Mouse (Mus musculus): ENCODE data around the gene Tctn3.

DNA sequence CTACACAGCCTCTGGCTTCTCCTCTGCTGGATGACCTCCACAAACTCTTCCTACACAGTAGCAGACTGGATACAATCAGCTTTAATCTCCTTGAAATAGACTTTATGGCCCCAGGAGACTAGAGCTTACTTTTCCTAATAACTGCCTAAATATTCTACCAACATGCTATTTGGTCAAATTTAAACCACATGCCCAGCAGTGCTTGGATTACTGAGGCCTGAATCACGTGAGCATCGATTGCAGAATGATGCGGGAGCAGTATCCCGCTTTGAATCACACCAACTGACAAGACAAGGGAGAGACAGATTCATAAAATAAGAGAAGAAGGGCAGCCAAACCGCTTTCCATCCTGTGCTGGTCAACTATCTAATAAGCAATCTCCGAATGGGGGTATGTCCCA, 63.6 kb downstream of the Tctn3 start:
- TF ChIP-seq CTCF (IDR thresholded peaks at IDR 0.05; ENCODE audit: low read depth, low read length) (no peak), POLR2A (IDR thresholded peaks at IDR 0.05; ENCODE audit: borderline replicate concordance, low read depth, low read length) (no peak)

Measured in bone marrow macrophage, adult 2 months (primary cell).